Mouse (Mus musculus): ENCODE data around the gene Adamts16. TPM values are rescaled to one million over a fixed set of nuclear protein-coding genes. Genes with fewer than 3 reads are reported as not detected.

The Adamts16 gene
- total RNA-seq, 2 experiments from 2014 or later = 0.14 to 0.24 TPM

DNA sequence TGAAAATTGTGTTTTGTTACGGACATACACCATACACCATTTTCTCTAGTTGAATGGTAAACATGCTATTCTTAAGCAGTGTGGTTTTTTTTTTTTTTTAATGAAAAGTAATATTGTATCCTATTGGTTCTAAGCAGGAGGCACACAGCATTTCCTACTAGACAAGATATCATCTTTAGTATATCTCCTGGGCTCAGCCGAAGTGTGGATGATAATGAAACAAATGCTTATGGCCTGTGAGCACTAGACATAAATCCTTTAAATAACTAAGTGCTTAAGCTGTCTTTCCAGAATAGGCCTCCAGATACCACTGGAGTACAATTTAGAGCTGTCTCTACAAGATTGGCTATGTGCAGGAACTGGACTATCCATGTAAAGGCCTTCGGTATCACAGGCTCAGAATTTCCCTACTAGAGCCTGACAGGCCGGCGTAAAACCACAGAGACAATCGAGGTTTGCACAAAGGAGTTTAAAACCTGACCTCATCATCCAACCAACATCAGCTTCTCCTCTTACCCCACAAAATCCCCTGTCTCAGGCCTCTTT, 8.9 kb downstream of the Adamts16 start:
- DNase-seq (ENCODE audit: low spot score) = no peak

DNA sequence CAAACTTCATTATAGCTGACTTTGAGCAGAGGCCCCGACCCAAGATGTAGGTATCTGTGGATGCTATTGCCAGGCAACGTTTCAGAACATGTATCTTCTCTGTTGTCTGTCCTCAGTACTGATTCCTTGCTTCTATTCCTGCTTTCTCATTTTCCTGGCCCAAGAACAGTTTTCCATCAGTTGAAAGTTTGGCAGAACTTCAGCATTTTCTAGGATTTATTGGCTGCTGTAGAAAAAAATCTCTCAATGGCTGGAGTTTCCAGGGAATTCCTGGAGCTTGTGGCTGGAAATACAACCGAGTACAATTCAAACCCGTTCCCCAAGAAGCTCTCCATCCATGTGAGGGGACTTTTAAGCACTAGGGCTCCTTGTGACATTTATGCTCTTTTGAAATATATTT, 10.6 kb downstream of the Adamts16 start:
- no peak for DNase-seq (ENCODE audit: low spot score)

DNA sequence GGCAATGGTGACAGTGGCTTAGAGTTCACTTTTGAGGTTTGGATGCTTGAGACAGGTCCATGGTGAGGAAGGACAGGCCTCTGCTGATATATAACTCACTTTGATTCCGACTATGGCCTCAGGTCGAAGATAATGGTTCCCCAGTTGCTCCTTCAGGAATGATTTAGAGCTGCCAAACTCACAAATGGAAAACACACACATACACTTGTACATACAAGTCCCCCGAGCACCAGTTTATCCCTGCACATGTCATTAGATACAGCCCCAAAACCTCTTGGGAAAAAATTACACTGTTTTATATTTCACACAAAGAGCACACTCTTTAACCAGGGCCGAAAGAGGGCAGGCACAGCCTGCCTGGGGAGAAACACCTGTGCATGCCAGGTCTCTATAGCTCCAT, 14.1 kb downstream of the Adamts16 start:
- DNase-seq (ENCODE audit: low spot score) = no peak

DNA sequence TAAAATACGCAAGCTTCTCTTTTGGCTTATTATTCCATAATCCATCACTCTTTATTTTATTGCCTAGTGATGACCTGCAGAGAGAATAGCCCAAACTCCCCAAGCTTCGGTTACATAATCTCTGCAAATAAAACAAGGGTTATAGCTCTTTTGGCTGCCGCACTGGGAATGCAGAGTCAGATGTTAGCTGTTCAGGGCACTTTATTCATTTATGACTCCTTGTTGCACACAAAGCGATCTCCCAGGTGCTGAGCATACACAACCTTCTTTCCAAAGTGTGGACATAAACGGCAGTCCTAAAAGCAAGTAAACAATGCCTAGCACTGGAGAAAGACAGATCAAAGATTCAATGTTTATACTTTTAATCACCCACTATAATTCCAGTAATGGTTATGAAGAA, 16.3 kb downstream of the Adamts16 start:
- DNase-seq (ENCODE audit: low spot score) = no peak

DNA sequence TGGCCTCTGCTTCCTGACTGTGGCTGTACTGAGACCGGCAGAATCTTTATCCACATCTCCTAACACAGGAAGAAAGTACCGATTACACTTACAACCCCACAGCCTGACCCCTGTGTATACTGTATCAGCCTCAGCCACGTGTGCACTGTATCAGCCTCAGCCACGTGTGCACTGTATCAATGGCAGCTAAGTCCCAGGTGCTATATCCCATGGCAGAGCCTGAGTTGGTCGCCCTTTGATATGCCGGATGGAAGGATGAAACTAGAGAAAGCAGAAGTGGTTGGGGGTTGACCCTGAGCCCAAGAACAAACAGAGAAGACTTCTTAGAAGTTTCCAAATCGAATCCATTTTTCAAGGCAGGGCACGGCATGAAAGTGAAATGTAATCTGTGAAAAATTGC, 17.9 kb downstream of the Adamts16 start:
- DNase-seq (ENCODE audit: low spot score) = no peak

DNA sequence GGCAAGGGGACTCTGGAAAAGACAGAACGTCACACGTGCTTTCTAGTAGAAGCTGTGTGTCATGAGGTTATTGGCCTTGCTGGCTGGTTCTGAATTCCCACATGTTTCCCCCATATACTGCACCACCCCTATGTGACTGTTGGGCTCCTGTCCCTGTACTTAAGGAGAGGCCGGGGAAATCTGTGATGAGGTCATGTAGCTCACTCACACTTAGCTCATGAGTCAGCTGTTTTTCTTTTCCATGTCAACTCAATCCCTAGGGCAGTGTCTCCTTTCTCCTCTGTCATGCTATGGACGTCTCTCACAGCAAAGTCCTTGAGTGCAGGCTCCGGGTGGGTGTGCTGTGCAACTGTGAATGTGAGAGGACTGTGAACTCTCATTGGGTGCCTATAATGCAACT, 22.6 kb downstream of the Adamts16 start:
- no peak for DNase-seq (ENCODE audit: low spot score)

DNA sequence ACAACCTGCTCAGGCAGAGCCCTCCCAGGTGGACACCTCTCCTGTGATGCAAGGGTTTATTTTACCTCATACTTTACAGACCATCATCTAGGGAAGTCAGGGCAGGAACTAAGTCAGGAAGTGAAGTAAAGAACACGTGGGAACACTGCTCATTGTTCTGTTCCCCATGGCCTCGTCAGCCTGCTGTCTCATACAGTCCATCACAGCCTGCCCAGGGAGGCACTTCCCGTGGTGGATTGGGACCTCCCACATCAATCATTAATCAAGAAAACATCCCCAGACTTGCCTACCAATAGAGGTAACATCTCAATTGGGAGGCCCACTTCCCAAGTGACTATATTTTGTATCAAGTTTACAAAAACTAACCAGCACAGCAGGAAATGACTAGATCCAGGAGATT, 27.2 kb downstream of the Adamts16 start:
- DNase-seq (ENCODE audit: low spot score) = no peak

DNA sequence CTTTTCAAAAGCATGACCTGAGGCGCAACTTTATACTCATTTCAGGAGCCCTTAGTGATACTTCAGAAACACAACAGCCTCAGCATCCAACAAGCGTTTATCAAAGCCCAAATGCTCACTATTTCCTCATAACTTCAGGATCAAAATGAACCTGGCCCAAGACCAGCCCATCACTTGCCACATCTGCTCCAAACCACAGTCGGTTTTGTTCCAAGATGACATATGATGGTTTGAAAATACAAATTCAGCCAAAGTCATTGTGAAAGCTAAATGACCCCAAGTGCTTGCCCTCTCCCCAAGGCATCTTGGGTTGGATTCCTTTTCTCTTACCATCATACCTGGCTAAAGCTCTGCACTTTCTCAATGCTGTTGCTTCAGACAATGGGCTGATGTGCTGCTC, 36.1 kb downstream of the Adamts16 start:
- peak; percentile 10 for DNase-seq (ENCODE audit: low spot score)

DNA sequence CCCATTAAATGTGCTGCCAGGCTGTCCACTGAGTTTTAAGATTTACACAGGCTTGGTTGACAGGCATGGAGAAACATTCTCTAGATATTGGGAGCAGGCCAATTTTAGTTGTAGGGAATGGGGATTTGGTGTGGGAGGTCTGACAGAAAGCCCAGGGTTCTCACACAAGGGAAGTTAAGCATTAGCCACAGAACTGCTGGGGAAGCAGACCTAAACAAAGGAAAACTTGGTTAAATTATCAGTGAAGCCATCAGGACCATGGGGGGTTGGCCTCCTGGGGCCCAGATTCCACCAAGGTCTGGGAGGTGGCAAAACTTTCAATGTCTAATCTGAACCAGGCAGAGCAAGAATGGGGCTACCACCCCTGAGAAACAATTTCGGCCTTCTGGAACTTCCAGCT, 38.8 kb downstream of the Adamts16 start:
- no peak for DNase-seq (ENCODE audit: low spot score)

DNA sequence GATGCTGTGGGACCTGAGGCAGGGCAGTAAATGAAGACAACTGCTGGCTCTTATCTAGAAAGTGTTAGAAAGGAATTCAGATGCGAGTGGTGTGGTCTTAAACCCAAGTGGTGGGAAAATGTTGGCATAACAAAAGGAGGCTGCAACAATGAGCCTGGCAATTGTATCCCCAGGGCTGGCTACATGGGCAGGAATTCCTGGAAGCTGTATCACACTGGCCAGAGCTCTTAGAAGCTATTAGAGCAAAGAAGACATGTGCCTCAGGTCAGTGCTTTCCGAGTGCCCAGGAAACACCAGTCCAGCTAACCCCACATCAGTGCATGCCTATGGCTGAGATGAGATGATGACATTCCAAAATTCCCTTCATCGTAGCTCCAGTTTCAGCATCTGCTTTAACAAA, 42.3 kb downstream of the Adamts16 start:
- no peak for DNase-seq (ENCODE audit: low spot score)

DNA sequence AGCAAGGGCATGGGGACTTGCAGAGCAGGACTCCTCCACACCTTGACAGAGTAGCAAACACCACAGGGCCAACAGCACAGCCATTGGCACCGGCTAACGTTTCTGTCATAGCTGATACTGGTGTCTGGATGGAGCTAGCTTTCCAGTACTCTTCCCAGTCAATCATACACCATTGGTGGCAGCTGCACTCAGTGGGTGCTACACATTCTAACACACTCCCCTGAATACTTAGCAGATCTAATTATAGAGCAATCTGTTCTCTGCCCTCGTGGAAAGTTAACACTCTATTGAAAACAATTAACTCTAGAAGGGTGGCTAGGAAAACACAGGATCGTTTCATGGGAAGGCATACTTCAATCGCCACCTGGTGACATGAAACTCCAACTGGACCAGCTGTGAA, 43.2 kb downstream of the Adamts16 start:
- DNase-seq (ENCODE audit: low spot score) = no peak

DNA sequence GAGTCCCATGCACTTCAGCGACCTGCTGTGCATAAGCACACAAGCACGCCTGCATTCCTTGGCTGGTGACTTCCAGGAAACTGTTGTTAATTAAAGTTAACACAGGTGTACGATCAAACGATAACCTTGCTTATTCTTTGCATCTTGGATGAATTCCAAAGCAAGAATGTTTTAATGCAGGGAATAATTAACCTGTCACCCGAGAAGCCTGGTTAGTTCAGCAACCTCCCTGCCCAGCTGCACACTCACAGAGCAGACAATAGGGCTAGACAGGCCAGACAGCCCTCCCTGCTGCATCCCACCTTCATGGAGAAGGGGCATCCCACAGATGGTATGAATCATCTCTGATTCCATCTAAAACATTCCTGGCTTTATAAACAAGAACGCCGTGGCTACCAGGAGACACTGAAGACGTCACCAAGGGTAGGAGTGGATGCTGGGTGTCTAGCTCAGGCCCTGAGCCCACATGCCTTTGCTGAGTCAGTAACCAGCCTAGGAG, 47.5 kb downstream of the Adamts16 start:
- no peak for DNase-seq (ENCODE audit: low spot score)

DNA sequence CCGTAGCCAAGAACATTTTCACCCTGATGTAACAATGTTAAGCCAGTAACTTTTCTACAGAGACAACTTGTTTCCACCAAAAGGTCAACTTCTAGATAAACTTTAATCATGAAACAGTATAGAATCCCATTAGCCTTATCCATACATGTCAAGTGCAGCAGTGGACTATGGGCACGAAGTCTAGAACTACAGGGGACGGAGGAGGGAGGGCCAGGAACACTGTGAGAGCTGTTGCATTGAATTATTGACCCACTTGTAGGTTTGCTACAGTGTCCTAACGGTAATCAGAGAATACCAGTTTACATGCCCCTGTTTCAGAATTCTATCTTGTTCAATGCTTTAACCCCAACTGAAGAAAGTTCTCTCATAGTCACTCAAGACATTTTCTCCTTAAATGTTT, 48.0 kb downstream of the Adamts16 start:
- no peak for DNase-seq (ENCODE audit: low spot score)

DNA sequence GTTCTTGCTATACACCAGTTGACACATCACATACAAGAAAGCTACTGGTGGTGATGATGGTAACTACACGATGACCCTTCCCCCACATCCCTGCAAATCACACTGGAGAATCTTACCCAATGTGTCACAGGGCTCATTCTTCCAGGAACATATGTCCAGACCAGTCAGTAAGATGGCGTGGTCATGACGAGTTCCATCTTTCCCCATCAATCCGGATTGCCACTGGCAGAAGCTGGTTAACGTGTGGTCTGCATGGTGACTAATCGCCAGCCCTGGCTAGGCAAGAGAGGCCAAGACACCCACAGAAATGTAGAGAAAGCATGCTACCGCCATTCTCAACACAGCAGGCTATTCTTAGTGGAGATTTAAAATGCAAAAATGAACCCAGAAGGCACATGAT, 48.7 kb downstream of the Adamts16 start:
- no peak for DNase-seq (ENCODE audit: low spot score)

DNA sequence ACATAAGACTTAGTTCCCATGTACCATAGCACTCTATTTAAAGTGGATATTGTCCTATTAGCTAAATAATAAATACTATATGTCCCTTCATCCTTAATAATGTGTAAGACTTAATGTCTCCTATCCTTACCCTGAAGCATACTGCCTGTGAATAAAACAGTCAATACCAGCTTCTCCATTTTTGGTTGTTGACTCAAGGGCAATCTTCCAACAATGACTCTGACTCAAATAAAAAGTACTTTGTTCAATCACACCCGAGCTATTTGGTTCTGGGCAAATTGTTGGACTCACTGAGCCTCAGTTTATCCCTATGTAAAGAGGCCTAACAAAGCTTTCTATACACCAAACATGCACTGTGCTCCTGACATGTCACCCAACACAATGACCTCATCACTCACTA, 51.8 kb downstream of the Adamts16 start:
- no peak for DNase-seq (ENCODE audit: low spot score)

DNA sequence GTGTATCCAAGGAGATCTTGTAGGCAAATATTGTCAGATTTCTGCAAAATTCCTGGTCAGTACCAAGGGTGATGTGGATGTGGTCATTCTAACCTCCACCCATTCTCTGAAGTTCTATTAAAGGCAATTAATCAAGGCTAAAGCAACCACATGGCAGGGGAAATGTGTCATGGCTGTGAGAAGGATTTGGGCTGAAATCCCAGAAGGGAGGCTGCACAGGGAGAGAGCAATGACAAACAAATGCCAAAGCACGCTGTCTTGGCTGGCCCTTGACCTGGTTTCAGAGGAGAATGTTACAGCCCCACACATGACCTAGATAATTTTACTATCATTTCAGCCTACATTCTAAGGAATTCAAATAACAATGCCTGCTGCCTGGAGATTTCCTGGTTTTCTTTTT, 52.6 kb downstream of the Adamts16 start:
- DNase-seq (ENCODE audit: low spot score) = peak; percentile 22

DNA sequence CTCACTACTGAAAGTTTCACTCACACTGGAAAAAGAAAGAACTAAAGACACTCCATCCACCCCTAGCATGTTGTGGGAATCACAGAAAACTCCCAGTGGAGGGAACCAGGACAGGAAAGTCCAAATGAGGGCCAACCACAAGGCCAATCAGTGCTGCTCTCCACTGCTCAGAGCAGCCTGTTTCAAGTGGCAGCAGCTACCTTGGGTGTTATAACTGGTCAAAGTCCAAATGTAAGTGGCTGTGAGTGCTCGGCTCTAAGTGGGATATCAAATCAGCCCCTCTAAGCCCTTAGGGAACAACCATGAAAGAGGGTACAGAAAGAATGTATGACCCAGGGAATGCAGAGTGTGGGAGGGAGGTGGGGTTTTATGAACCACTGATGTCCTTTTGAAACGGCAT, 56.5 kb downstream of the Adamts16 start:
- no peak for DNase-seq (ENCODE audit: low spot score)

DNA sequence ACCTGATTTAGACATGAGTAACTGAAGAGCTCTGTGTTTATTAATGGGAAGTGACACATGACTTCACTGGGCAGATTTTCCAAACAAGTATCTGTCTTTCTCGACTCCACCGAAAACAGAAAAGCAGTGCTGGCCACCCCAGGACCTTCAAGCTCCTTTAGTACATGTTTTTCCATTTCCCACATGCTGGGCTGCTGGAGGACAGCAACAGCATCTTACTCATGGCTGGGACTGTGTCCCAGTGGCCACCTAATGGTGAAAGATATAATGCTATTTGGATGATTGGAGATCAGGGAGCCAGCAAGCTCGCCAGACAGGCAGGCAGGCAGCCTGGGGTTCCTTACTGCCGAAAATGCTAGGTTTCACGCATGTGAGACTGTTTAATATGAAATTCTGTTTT, 57.5 kb downstream of the Adamts16 start:
- peak; percentile 6 for DNase-seq (ENCODE audit: low spot score)

DNA sequence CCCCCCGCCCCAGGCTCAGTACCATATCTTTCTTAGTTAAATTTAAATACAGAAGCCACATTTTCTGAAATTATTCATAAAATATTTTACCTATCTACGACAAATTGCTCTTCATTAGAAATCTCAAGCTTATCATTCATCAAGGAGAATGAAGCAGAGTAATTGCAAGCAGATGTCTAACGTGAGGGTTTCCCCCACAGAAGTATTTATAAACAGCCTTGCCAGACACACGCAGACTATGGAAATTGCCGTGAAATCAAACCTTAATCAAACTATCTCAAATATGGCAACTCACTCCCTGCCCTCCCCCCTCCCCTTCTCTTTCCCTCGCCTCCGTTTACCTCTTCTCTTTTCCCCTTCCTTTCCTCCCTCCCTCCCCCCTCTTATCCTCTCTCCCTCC, 61.8 kb downstream of the Adamts16 start:
- DNase-seq (ENCODE audit: low spot score) = no peak

DNA sequence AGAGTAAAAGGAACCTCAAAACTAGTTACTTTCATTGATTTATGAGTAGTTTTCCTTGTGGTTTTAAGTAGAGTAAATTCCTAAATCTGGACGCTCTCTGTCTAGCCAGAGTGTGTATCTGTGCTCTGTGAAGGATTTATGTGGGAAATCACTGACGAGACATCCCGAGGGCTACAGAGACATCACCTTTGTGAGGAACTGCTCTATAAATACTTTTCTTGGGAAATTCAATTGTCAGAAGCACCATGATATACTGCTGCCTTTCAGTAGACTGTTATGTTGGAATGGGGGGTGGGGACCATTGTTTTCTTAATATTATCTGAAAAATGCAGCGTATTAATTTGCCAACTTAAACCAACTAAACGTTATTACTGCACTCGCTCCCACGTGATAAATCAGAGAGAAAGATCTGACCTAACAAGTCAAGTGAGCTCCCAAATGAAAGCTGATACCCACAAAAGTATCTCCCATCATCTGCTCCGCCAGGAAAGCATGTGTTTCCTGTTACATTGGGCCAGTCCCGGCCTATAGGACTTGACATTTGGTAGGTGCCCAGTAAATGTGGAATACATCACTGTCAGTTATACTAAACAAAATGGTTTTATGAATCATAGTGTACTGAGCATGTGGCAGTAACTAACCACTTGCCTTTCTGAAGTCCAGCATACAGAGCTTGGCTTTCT, 62.6 kb downstream of the Adamts16 start:
- DNase-seq (ENCODE audit: low spot score) = no peak

DNA sequence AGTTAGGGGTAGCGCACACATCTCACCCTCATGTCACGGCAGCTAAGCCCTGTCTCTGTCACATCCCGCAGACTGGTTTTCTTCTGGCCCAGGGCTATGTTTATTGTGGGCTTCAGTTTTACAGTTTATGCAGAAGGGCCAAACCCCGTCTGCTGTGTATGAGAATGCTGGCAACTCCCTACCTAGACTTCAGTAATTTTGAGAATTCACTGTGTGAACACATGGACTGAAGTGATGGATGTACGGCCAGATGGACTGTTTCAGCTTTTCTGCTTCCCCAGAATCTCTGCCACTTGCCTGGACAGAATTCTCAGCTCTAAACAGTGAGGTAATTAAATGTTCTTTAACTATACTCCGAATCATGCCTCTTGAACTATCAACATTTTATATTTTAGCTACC, 70.5 kb downstream of the Adamts16 start:
- DNase-seq (ENCODE audit: low spot score) = no peak

DNA sequence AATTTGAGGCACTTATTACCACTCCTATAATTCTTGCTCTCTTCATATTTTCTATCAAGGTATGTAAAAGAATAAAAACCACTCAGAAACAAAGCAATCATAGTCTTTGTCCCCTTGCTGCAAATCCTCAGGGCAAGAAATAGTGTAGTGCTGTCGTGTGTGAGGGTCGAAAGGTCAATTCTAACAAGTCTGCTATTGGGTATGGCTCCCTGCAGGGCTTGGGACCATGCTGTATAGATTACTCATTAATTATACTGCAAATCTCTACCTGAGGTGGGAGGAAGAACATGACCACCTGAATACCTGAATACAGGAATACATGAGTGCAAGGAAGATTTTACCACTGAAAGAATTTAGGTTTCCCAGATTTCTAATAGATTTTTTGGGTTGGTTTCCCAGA, 72.5 kb downstream of the Adamts16 start:
- DNase-seq (ENCODE audit: low spot score) = no peak

DNA sequence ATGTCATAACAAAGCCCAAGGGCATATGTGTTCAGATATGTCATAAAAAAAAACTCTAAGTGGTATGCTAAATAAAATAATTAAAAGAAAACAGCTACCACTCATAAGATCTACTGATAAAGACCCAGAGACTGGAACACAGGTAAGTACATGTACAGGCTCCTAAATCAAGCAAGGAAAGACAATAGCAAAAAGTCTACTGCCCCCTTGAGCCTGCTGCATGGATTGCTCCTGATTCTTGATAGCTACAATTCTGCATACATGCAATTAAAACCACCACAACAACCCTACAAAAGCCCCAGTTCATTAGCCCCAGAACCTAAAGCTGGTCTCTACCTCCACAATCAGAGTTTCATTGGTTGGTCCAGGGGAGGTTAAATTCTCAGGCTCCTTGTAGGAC, 74.1 kb downstream of the Adamts16 start:
- DNase-seq (ENCODE audit: low spot score) = no peak

DNA sequence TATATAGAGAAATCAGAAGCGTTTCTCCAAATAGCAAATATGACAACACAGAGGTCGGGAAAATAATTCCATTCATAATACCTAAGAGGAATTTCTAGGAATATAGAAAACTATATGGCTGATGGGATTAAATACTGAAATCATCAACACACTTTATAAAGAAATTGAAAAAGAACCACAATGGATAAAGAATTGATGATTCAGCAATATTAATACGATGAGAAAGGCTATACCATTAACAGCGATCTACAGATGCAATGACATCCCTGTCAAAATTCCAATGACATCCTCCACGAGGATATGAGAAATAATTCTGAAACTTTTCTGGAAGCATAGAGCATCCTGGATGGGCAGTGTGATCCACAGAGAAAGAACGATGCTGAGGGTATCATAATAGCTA, 76.9 kb downstream of the Adamts16 start:
- no peak for DNase-seq (ENCODE audit: low spot score)
